In genomic region chr15:96201701-96202460, GRCm38 (mm10) we compare ENCODE assay signal across 18 mouse cellular contexts.
DNase-seq lines count a peak whose midpoint lies in the region; TF ChIP-seq lines count a peak whose summit lies in the region.
"Had no signal": no experiment of that assay in that cellular context is flagged by ENCODE, and none has a peak within 500 bp of the region (broad histone marks: within the 10 kb centered on the region; RNA-seq: fewer than 3 reads in every experiment).

No protein-coding gene starts in this region.

- TF ChIP-seq POLR2A in heart, adult 2 months (IDR thresholded peaks at IDR 0.05; ENCODE audit: insufficient read depth, low read depth, low read length) = no peak

- H3K36me3 ChIP-seq in heart, adult 2 months (ENCODE audit: control insufficient read depth, insufficient read depth, low read length) = peaks cover 3% of the 10 kb centered on the region; the same call in 1 of the 2 replicates
- H3K36me3 ChIP-seq in heart, embryonic 10.5 days = no peaks in the 10 kb centered on the region
- no peaks in the 10 kb centered on the region for H3K36me3 ChIP-seq in embryonic facial prominence, embryonic 10.5 days (replicated peaks)
- H3K36me3 ChIP-seq: forebrain, embryonic 12.5 days; hindbrain, embryonic 10.5 days; limb, embryonic 13.5 days had no signal

- peak; percentile 47 to 57 for DNase-seq in heart, adult 2 months
- no peak for DNase-seq in heart, embryonic 10.5 days (ENCODE audit: low spot score)
- DNase-seq in embryonic facial prominence, embryonic 10.5 days (ENCODE audit: low spot score) = peak; percentile 3
- DNase-seq in heart, postnatal 14 days = peak; percentile 29 to 31
- DNase-seq in lung, postnatal 4 days = peak; percentile 7 to 35
- DNase-seq in urinary bladder, postnatal 36 days (ENCODE audit: low spot score in 2 of 2) = no peak
- no peak for DNase-seq in frontal cortex, postnatal 36 days (ENCODE audit: low spot score in 2 of 2)
- no peak for DNase-seq in thymus, postnatal 10 days (ENCODE audit: low spot score in 2 of 2)
- DNase-seq: adrenal gland, postnatal 36 days; cerebellum, adult 9-10 months; kidney, adult 2 months; kidney, postnatal 25 days; thymus, postnatal 14 days had no signal

- H3K27ac ChIP-seq in heart, adult 2 months = peak overlapping the region; percentile 55
- H3K27ac ChIP-seq in heart, embryonic 10.5 days = no peak overlapping the region
- H3K27ac ChIP-seq in embryonic facial prominence, embryonic 10.5 days (replicated peaks) = no peak overlapping the region
- H3K27ac ChIP-seq: forebrain, embryonic 12.5 days; hindbrain, embryonic 10.5 days; limb, embryonic 13.5 days; liver, embryonic 14.5 days; stomach, postnatal 0 days had no signal

- no peaks in the 10 kb centered on the region for H3K9me3 ChIP-seq in heart, embryonic 10.5 days
- H3K9me3 ChIP-seq in embryonic facial prominence, embryonic 10.5 days = no peaks in the 10 kb centered on the region
- H3K9me3 ChIP-seq: forebrain, embryonic 12.5 days; hindbrain, embryonic 10.5 days; limb, embryonic 13.5 days had no signal

- no peak for TF ChIP-seq EP300 in heart, adult 2 months (IDR thresholded peaks at IDR 0.05; ENCODE audit: insufficient read depth, low read depth, low read length)

- H3K27me3 ChIP-seq in heart, adult 2 months (ENCODE audit: control insufficient read depth, insufficient read depth, low read length) = no peaks in the 10 kb centered on the region
- H3K27me3 ChIP-seq in heart, embryonic 10.5 days (ENCODE audit: insufficient read depth, poor library complexity, severe bottlenecking) = no peaks in the 10 kb centered on the region
- no peaks in the 10 kb centered on the region for H3K27me3 ChIP-seq in embryonic facial prominence, embryonic 10.5 days (replicated peaks; ENCODE audit: low read depth, poor library complexity, severe bottlenecking)
- H3K27me3 ChIP-seq: forebrain, embryonic 12.5 days; limb, embryonic 13.5 days had no signal

- intact Hi-C loops in heart, adult 2 months (cut with DNase I) = loop anchor here (5.0 kb wide), 1 partner anchor 100 kb away; no protein-coding TSS in a partner anchor
- intact Hi-C loops in heart, postnatal 14 days (cut with DNase I) = no loop called here

- H3K79me2 ChIP-seq in heart, adult 2 months (replicated peaks; ENCODE audit: control insufficient read depth, insufficient read depth, low read length) = no peaks in the 10 kb centered on the region

- no peak overlapping the region for H3K4me3 ChIP-seq in heart, adult 2 months
- no peak overlapping the region for H3K4me3 ChIP-seq in heart, embryonic 10.5 days
- H3K4me3 ChIP-seq in embryonic facial prominence, embryonic 10.5 days = no peak overlapping the region
- H3K4me3 ChIP-seq: forebrain, embryonic 12.5 days; hindbrain, embryonic 10.5 days; limb, embryonic 13.5 days had no signal

- 50% methylated on average over 10 of the region's 10 CpGs for WGBS in heart, adult 2 months
- 88% methylated on average over 10 of the region's 10 CpGs for WGBS in heart, embryonic 10.5 days
- WGBS in embryonic facial prominence, embryonic 10.5 days = 91% methylated on average over 10 of the region's 10 CpGs

- H3K4me1 ChIP-seq in heart, adult 2 months (ENCODE audit: control insufficient read depth, insufficient read depth, low read length) = peaks cover 5% of the 10 kb centered on the region
- no peaks in the 10 kb centered on the region for H3K4me1 ChIP-seq in heart, embryonic 10.5 days
- no peaks in the 10 kb centered on the region for H3K4me1 ChIP-seq in embryonic facial prominence, embryonic 10.5 days
- H3K4me1 ChIP-seq: forebrain, embryonic 12.5 days; hindbrain, embryonic 10.5 days; limb, embryonic 13.5 days had no signal

- no peak for TF ChIP-seq CTCF in heart, adult 2 months (IDR thresholded peaks at IDR 0.05)

- H3K9ac ChIP-seq in heart, adult 2 months (ENCODE audit: low read depth, low read length) = no peak overlapping the region
- H3K9ac ChIP-seq: forebrain, embryonic 12.5 days; limb, embryonic 13.5 days; liver, embryonic 14.5 days had no signal

Comparison
In these comparisons a context has a peak if more than half of its experiments do, and no peak if none do; other contexts are left out.
1. DNase-seq: peak in heart, adult 2 months (2 of 2), embryonic facial prominence, embryonic 10.5 days (single experiment), heart, postnatal 14 days (2 of 2) and lung, postnatal 4 days (2 of 2); none in heart, embryonic 10.5 days (single experiment), urinary bladder, postnatal 36 days (0 of 2), frontal cortex, postnatal 36 days (0 of 2) and thymus, postnatal 10 days (0 of 2).